8 mouse cellular contexts compared by ENCODE assay signal in the genomic region with DNA sequence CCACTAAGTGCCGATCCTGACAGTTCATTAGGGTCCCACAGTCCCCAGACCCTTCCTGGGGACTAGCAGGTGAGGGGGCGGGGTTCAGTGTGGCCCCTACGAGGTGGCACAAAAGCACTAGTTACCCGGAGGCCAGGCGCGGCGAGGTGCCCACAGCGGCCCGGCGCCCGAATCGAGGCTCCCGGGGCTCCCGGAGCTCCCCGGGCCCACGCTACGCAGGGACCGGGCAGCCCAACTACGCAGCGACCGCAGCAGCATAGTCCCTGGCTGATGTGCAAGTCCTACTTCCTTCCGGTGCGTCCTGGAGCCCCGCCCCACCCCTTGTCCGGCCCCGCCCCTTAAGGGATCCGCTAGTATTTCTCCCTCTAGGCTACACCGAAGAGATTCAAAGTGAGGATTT. TPM values are rescaled to one million over a fixed set of nuclear protein-coding genes. Genes with fewer than 3 reads are reported as not detected.
DNase-seq lines count a peak whose midpoint lies in the region; ATAC-seq lines count a peak whose summit lies in the region.

A gene (minus strand): TSS at position 283 of the 400 bp plus-strand sequence.

- no peaks in the 10 kb centered on the region for H3K9me3 ChIP-seq in intestine, embryonic 14.5 days (ENCODE audit: control insufficient read depth, low read length)

- intact Hi-C loops in left cerebral cortex, postnatal 14 days (cut with DNase I), result loop anchor here (5.0 kb wide), 1 partner anchor 94 kb away; no protein-coding TSS in a partner anchor

- DNase-seq in adrenal gland, adult 2 months, result peak; percentile 89
- peak; percentile 90 for DNase-seq in embryo, embryonic 11 days
- peak; percentile 82 for DNase-seq in gastrocnemius, postnatal 25 days
- peak; percentile 85 for DNase-seq in intestine, embryonic 14.5 days (ENCODE audit: low spot score)
- peak; percentile 78 to 79 for DNase-seq in left cerebral cortex, postnatal 14 days (ENCODE audit: low spot score in 2 of 2)
- peak; percentile 80 for DNase-seq in right cerebral cortex, postnatal 14 days
- DNase-seq in urinary bladder, postnatal 25 days (ENCODE audit: low spot score), result peak; percentile 62

- no peaks in the 10 kb centered on the region for H3K27me3 ChIP-seq in intestine, embryonic 14.5 days (replicated peaks; ENCODE audit: control insufficient read depth, insufficient read depth, low read length)

- H3K36me3 ChIP-seq in intestine, embryonic 14.5 days (ENCODE audit: control insufficient read depth, insufficient read depth, low read length), result peaks cover 11% of the 10 kb centered on the region; the same call in 1 of the 2 replicates

- peak within 1 kb of the TSS; percentile 73 for H3K9ac ChIP-seq in intestine, embryonic 14.5 days (ENCODE audit: low read length)

- no peak within 1 kb of the TSS for H3K27ac ChIP-seq in intestine, embryonic 14.5 days (ENCODE audit: low read depth)

- peak within 1 kb of the TSS; percentile 82 for H3K4me2 ChIP-seq in intestine, embryonic 14.5 days (ENCODE audit: low read length)

- peaks cover 21% of the 10 kb centered on the region for H3K4me1 ChIP-seq in intestine, embryonic 14.5 days (replicated peaks; ENCODE audit: control insufficient read depth, insufficient read depth, low read length)

- peak within 1 kb of the TSS; percentile 85 for H3K4me3 ChIP-seq in intestine, embryonic 14.5 days (ENCODE audit: low read depth, low read length)

- under 1% methylated on average over 23 of the region's 28 CpGs for WGBS in intestine, embryonic 14.5 days

- ATAC-seq in intestine, embryonic 14.5 days (replicated peaks; ENCODE audit: low FRiP score, low TSS enrichment, low read depth), result peak; percentile 80
- ATAC-seq in megakaryocyte-erythroid progenitor cell, adult 5-6 weeks (replicated peaks; ENCODE audit: low FRiP score, low TSS enrichment, poor library complexity, severe bottlenecking), result peak; percentile 71

RNA-seq across cellular contexts. Expression of the gene that starts here (rescaled TPM):
- 10 to 100 TPM; 59.3 to 87.1 TPM for total RNA-seq in adrenal gland, adult 2 months (2021)
- 54.6 and 62.1 TPM in 2 replicates for polyA plus RNA-seq in adrenal gland, adult 2 months (2012; rRNA removed)
- 1 to 10 TPM; 2.7 to 3.8 TPM for total RNA-seq in gastrocnemius, postnatal 25 days (2021)
- 15.3 and 17.8 TPM in 2 replicates for polyA plus RNA-seq in intestine, embryonic 14.5 days (2014; fragmentation: Nextera tagmentation; extraction: Ambion mirVana)
- total RNA-seq in left cerebral cortex, postnatal 14 days (2021), result 10 to 100 TPM; 37.3 to 39.9 TPM
- total RNA-seq in megakaryocyte-erythroid progenitor cell, adult 5-6 weeks (2014; fragmentation: Nextera tagmentation), result 9.5 and 30.7 TPM in 2 replicates
- total RNA-seq in megakaryocyte-erythroid progenitor cell, adult 5-6 weeks (2017), result 12.4 and 14.5 TPM in 2 replicates
